Mouse (Mus musculus): ENCODE measurements at regions not wholly inside any gene's neighbourhood (a gene's known extent, or its start where the extent isn't known, plus 50 kb on each side); places are given as distances from the start of the nearest gene placed in this dataset.

DNA sequence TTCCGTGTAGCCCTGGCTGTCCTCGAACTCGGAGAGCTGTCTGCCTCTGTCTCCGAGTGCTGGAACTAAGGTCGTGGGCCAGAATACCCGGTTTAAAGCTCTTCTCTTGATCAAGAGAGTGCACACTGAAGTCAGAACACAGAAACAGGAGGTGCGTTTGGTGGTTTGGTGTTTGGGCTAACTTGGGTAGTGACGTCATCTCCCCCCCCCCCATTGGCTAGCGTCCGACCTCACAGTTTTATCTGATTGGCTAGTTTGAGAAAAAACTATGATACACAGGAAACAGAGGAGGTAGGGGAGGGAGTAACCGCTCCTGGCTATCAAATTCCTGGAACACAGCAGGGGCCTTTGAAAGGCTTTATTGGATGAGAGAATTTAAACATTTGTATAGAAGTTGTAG lies 60.2 kb upstream of the Pim1 start:
- in situ Hi-C loops (cut with MboI; ENCODE audit: low sequenced_read_pairs in 2 of 2, unreplicated experiment in 2 of 2) = no loop called here

DNA sequence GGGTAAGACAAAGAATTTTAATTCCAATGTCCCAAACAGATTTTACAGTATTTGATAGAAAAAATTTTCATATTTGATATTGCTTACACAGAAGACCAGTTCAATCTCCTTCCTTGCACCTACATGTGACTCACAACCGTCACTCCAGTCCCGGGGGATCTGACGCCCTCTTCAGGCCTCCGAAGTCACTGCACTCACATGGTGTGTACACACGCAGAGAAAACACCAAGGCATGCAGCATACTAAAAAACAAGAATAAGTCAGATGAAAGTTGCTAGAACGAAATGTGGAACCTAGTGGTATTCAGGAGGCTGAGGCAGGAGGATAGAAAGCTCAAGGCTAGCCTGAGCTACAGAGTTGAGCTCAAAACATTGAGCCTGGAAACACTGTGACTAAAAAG lies 59.7 kb upstream of the Pim1 start:
- no peak overlapping the region for H3K4me3 ChIP-seq (ENCODE audit: insufficient read depth in 1 of 2, low read depth in 1 of 2, low read length in 2 of 2, poor library complexity in 1 of 2, severe bottlenecking in 1 of 2)

More for the DNA sequence above, 60.2 kb upstream of the Pim1 start:
- DNase-seq (ENCODE audit: low read depth, low spot score) = no peak
- Histone ChIP-seq H3K4me1 (ENCODE audit: control insufficient read depth in 2 of 2, insufficient read depth in 2 of 2, low read length in 2 of 2, poor library complexity in 1 of 2) (peaks cover 4 to 6% of the 10 kb centered on the region in 2 experiments; a peak in 1 of 4 replicates), H3K4me3 (ENCODE audit: insufficient read depth in 1 of 2, low read depth in 1 of 2, low read length in 2 of 2, poor library complexity in 1 of 2, severe bottlenecking in 1 of 2) (no peak overlapping the region), H3K27ac (ENCODE audit: insufficient read depth, low read depth, low read length, poor library complexity, severe bottlenecking) (no peak overlapping the region), H3K36me3 (ENCODE audit: control insufficient read depth, insufficient read depth, low read length, poor library complexity, severe bottlenecking) (no peaks in the 10 kb centered on the region), H3K9me3 (ENCODE audit: control insufficient read depth, insufficient read depth, low read depth, low read length) (no peaks in the 10 kb centered on the region), H3K9ac (ENCODE audit: insufficient read depth, low read depth, low read length, poor library complexity, severe bottlenecking) (no peak overlapping the region)
- no peak for TF ChIP-seq ZNF384 (IDR thresholded peaks at IDR 0.05; ENCODE audit: low read depth, low read length)
- no peak for TF ChIP-seq MAFK (IDR thresholded peaks at IDR 0.05; ENCODE audit: insufficient read depth, low read depth, low read length)
- TF ChIP-seq CHD2 (IDR thresholded peaks at IDR 0.05; ENCODE audit: low read depth, low read length) = no peak
- no peak for TF ChIP-seq HCFC1 (IDR thresholded peaks at IDR 0.05; ENCODE audit: borderline replicate concordance, insufficient read depth, low read length)
- TF ChIP-seq ZC3H11A (IDR thresholded peaks at IDR 0.05; ENCODE audit: borderline replicate concordance, low read depth, low read length) = no peak

DNA sequence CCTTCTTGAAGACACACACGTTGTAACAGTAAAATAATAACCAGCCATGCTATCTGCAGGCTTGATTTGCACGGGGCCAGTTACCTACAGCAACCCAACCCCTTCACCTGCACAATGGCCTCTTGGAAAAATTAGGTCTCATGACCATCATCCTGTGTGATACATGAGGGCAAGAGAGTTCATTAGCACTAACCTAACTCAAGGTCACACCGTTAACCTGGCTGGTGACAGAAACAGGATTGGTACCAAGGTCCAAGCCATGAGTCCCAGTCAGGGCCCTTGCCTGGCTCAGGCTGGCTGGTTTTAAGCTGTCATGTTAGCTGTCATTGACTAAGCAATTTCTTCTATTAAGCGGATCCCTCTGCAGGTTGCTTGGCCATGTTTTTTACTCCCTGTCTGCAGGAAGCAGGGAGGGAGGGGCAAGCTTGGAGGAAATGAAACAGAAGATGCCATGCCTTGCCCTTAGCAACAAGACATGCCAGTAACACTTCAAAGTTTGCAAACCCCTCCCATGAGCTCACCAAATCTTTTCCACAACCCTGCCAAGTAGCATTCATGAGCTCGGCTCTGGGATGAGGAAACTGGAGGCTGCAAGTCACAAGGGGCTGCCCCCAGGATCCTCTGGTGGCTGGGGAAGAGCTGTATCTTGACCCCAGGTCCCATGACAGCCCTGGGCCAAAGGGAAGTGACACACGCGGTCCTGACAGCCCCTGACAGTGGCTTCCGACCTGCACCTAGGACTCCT lies 58.8 kb upstream of the Pim1 start:
- H3K9ac ChIP-seq (ENCODE audit: insufficient read depth, low read depth, low read length, poor library complexity, severe bottlenecking) = no peak overlapping the region
- H3K9me3 ChIP-seq (ENCODE audit: control insufficient read depth, insufficient read depth, low read depth, low read length) = no peaks in the 10 kb centered on the region
- peaks cover 6 to 10% of the 10 kb centered on the region in 2 experiments; a peak in 1 of 4 replicates for H3K4me1 ChIP-seq (ENCODE audit: control insufficient read depth in 2 of 2, insufficient read depth in 2 of 2, low read length in 2 of 2, poor library complexity in 1 of 2)
- H3K27ac ChIP-seq (ENCODE audit: insufficient read depth, low read depth, low read length, poor library complexity, severe bottlenecking) = no peak overlapping the region
- H3K36me3 ChIP-seq (ENCODE audit: control insufficient read depth, insufficient read depth, low read length, poor library complexity, severe bottlenecking) = no peaks in the 10 kb centered on the region
- no peak overlapping the region for H3K4me3 ChIP-seq (ENCODE audit: insufficient read depth in 1 of 2, low read depth in 1 of 2, low read length in 2 of 2, poor library complexity in 1 of 2, severe bottlenecking in 1 of 2)
- TF ChIP-seq HCFC1 (IDR thresholded peaks at IDR 0.05; ENCODE audit: borderline replicate concordance, insufficient read depth, low read length) (no peak), CHD2 (IDR thresholded peaks at IDR 0.05; ENCODE audit: low read depth, low read length) (no peak), ZNF384 (IDR thresholded peaks at IDR 0.05; ENCODE audit: low read depth, low read length) (no peak), ZC3H11A (IDR thresholded peaks at IDR 0.05; ENCODE audit: borderline replicate concordance, low read depth, low read length) (no peak), MAFK (IDR thresholded peaks at IDR 0.05; ENCODE audit: insufficient read depth, low read depth, low read length) (no peak)
- DNase-seq (ENCODE audit: low read depth, low spot score) = no peak
- in situ Hi-C loops (cut with MboI; ENCODE audit: low sequenced_read_pairs in 2 of 2, unreplicated experiment in 2 of 2) = no loop called here

More for the DNA sequence above, 59.7 kb upstream of the Pim1 start:
- no peaks in the 10 kb centered on the region for H3K9me3 ChIP-seq (ENCODE audit: control insufficient read depth, insufficient read depth, low read depth, low read length)
- H3K9ac ChIP-seq (ENCODE audit: insufficient read depth, low read depth, low read length, poor library complexity, severe bottlenecking) = no peak overlapping the region
- H3K4me1 ChIP-seq (ENCODE audit: control insufficient read depth in 2 of 2, insufficient read depth in 2 of 2, low read length in 2 of 2, poor library complexity in 1 of 2) = peaks cover 4 to 7% of the 10 kb centered on the region in 2 experiments; a peak in 1 of 4 replicates
- no peak for TF ChIP-seq ZNF384 (IDR thresholded peaks at IDR 0.05; ENCODE audit: low read depth, low read length)
- no peak for TF ChIP-seq MAFK (IDR thresholded peaks at IDR 0.05; ENCODE audit: insufficient read depth, low read depth, low read length)
- TF ChIP-seq CHD2 (IDR thresholded peaks at IDR 0.05; ENCODE audit: low read depth, low read length) = no peak
- TF ChIP-seq ZC3H11A (IDR thresholded peaks at IDR 0.05; ENCODE audit: borderline replicate concordance, low read depth, low read length) = no peak
- TF ChIP-seq HCFC1 (IDR thresholded peaks at IDR 0.05; ENCODE audit: borderline replicate concordance, insufficient read depth, low read length) = no peak
- no peaks in the 10 kb centered on the region for H3K36me3 ChIP-seq (ENCODE audit: control insufficient read depth, insufficient read depth, low read length, poor library complexity, severe bottlenecking)
- in situ Hi-C loops (cut with MboI; ENCODE audit: low sequenced_read_pairs in 2 of 2, unreplicated experiment in 2 of 2) = no loop called here
- H3K27ac ChIP-seq (ENCODE audit: insufficient read depth, low read depth, low read length, poor library complexity, severe bottlenecking) = no peak overlapping the region
- no peak for DNase-seq (ENCODE audit: low read depth, low spot score)

DNA sequence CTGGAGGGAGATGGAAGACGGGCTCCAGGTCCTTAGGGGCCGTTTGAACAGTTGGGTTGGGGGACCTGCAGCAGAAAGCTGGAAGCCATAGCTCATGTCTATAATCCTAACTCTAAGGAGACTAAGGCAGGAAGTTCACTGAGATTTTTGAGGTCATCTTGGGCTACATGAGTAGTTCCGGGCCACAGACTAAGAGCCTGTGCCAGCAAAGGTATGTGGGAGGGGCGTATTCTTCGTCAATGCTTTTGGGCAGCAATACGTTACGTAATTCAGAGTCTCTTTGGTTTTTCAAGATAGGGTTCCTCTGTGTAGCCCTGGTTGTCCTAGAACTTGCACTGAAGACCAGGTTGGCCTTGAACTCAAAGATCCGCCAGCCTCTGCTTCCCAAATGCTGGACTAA lies 57.9 kb upstream of the Pim1 start:
- Histone ChIP-seq H3K9ac (ENCODE audit: insufficient read depth, low read depth, low read length, poor library complexity, severe bottlenecking) (no peak overlapping the region), H3K27ac (ENCODE audit: insufficient read depth, low read depth, low read length, poor library complexity, severe bottlenecking) (no peak overlapping the region), H3K36me3 (ENCODE audit: control insufficient read depth, insufficient read depth, low read length, poor library complexity, severe bottlenecking) (no peaks in the 10 kb centered on the region), H3K4me3 (ENCODE audit: insufficient read depth in 1 of 2, low read depth in 1 of 2, low read length in 2 of 2, poor library complexity in 1 of 2, severe bottlenecking in 1 of 2) (no peak overlapping the region), H3K9me3 (ENCODE audit: control insufficient read depth, insufficient read depth, low read depth, low read length) (no peaks in the 10 kb centered on the region), H3K4me1 (ENCODE audit: control insufficient read depth in 2 of 2, insufficient read depth in 2 of 2, low read length in 2 of 2, poor library complexity in 1 of 2) (peaks cover 7 to 10% of the 10 kb centered on the region in 2 experiments; a peak in 1 of 4 replicates)
- DNase-seq (ENCODE audit: low read depth, low spot score) = no peak
- TF ChIP-seq MAFK (IDR thresholded peaks at IDR 0.05; ENCODE audit: insufficient read depth, low read depth, low read length) = no peak
- in situ Hi-C loops (cut with MboI; ENCODE audit: low sequenced_read_pairs in 2 of 2, unreplicated experiment in 2 of 2) = no loop called here
